Mouse (Mus musculus): Measurements from ENCODE around the gene Ankrd13b. TPM values are rescaled to one million over a fixed set of nuclear protein-coding genes. Genes with fewer than 3 reads are reported as not detected.

Ankrd13b gene
- polyA plus RNA-seq, 1 experiment from 2014 or later, result 23.3 TPM

GRCm38 (mm10) chr11:77501971-77502370 is 12.5 kb upstream of the Ankrd13b start:
- no peaks in the 10 kb centered on the region for H3K9me3 ChIP-seq (ENCODE audit: control insufficient read depth, low read length)
- H3K27me3 ChIP-seq (replicated peaks; ENCODE audit: control insufficient read depth, insufficient read depth, low read length), result no peaks in the 10 kb centered on the region
- peaks cover 38% of the 10 kb centered on the region for H3K36me3 ChIP-seq (ENCODE audit: control insufficient read depth, insufficient read depth, low read length)
- WGBS, result 97% methylated on average over 4 of the region's 4 CpGs
- no peak overlapping the region for H3K4me3 ChIP-seq (ENCODE audit: low read length)
- no peak overlapping the region for H3K4me2 ChIP-seq (ENCODE audit: low read length)
- H3K27ac ChIP-seq (ENCODE audit: low read depth, low read length), result no peak overlapping the region
- no peak for ATAC-seq
- peaks cover 30% of the 10 kb centered on the region for H3K4me1 ChIP-seq (ENCODE audit: control insufficient read depth, insufficient read depth, low read depth, low read length)
- H3K9ac ChIP-seq (ENCODE audit: low read depth, low read length), result no peak overlapping the region

- Histone ChIP-seq H3K27me3 (replicated peaks; ENCODE audit: control insufficient read depth, insufficient read depth, low read length) (no peaks in the 10 kb centered on the region), H3K4me2 (ENCODE audit: low read length) (no peak overlapping the region), H3K27ac (ENCODE audit: low read depth, low read length) (no peak overlapping the region), H3K4me3 (ENCODE audit: low read length) (no peak overlapping the region), H3K9ac (ENCODE audit: low read depth, low read length) (no peak overlapping the region), H3K9me3 (ENCODE audit: control insufficient read depth, low read length) (no peaks in the 10 kb centered on the region), H3K36me3 (ENCODE audit: control insufficient read depth, insufficient read depth, low read length) (peaks cover 33% of the 10 kb centered on the region), H3K4me1 (ENCODE audit: control insufficient read depth, insufficient read depth, low read depth, low read length) (peaks cover 32% of the 10 kb centered on the region)
- WGBS, result 14% methylated on average over 5 of the region's 5 CpGs
- ATAC-seq, result no peak
These were observed 11.9 kb upstream of the Ankrd13b start for GRCm38 (mm10) chr11:77501392-77501791.

GRCm38 (mm10) chr11:77500361-77501325 is 11.2 kb upstream of the Ankrd13b start:
- Histone ChIP-seq H3K27me3 (replicated peaks; ENCODE audit: control insufficient read depth, insufficient read depth, low read length) (no peaks in the 10 kb centered on the region), H3K36me3 (ENCODE audit: control insufficient read depth, insufficient read depth, low read length) (peaks cover 27% of the 10 kb centered on the region)

GRCm38 (mm10) chr11:77499354-77499753 is 9.9 kb upstream of the Ankrd13b start:
- H3K27ac ChIP-seq (ENCODE audit: low read depth, low read length), result no peak overlapping the region
- peaks cover 19% of the 10 kb centered on the region for H3K36me3 ChIP-seq (ENCODE audit: control insufficient read depth, insufficient read depth, low read length)
- no peaks in the 10 kb centered on the region for H3K27me3 ChIP-seq (replicated peaks; ENCODE audit: control insufficient read depth, insufficient read depth, low read length)
- H3K9ac ChIP-seq (ENCODE audit: low read depth, low read length), result no peak overlapping the region
- no peak overlapping the region for H3K4me3 ChIP-seq (ENCODE audit: low read length)
- 67% methylated on average over 7 of the region's 7 CpGs for WGBS
- no peak for ATAC-seq
- no peaks in the 10 kb centered on the region for H3K9me3 ChIP-seq (ENCODE audit: control insufficient read depth, low read length)
- H3K4me1 ChIP-seq (ENCODE audit: control insufficient read depth, insufficient read depth, low read depth, low read length), result peaks cover 49% of the 10 kb centered on the region
- H3K4me2 ChIP-seq (ENCODE audit: low read length), result no peak overlapping the region

More at GRCm38 (mm10) chr11:77500361-77501325, 11.2 kb upstream of the Ankrd13b start:
- Histone ChIP-seq H3K9ac (ENCODE audit: low read depth, low read length) (no peak overlapping the region), H3K4me3 (ENCODE audit: low read length) (no peak overlapping the region), H3K4me2 (ENCODE audit: low read length) (no peak overlapping the region), H3K9me3 (ENCODE audit: control insufficient read depth, low read length) (no peaks in the 10 kb centered on the region), H3K4me1 (ENCODE audit: control insufficient read depth, insufficient read depth, low read depth, low read length) (peaks cover 36% of the 10 kb centered on the region), H3K27ac (ENCODE audit: low read depth, low read length) (no peak overlapping the region)
- WGBS, result 72% methylated on average over 17 of the region's 17 CpGs
- no peak for ATAC-seq

GRCm38 (mm10) chr11:77498261-77499139 is 9.0 kb upstream of the Ankrd13b start:
- Histone ChIP-seq H3K9me3 (ENCODE audit: control insufficient read depth, low read length) (no peaks in the 10 kb centered on the region), H3K27me3 (replicated peaks; ENCODE audit: control insufficient read depth, insufficient read depth, low read length) (no peaks in the 10 kb centered on the region), H3K27ac (ENCODE audit: low read depth, low read length) (peak overlapping the region; percentile 10; the same call in 1 of the 2 replicates), H3K36me3 (ENCODE audit: control insufficient read depth, insufficient read depth, low read length) (peaks cover 17% of the 10 kb centered on the region), H3K4me3 (ENCODE audit: low read length) (no peak overlapping the region), H3K9ac (ENCODE audit: low read depth, low read length) (no peak overlapping the region), H3K4me1 (ENCODE audit: control insufficient read depth, insufficient read depth, low read depth, low read length) (peaks cover 53% of the 10 kb centered on the region), H3K4me2 (ENCODE audit: low read length) (no peak overlapping the region)
- WGBS, result 68% methylated on average over 12 of the region's 12 CpGs
- ATAC-seq, result no peak

GRCm38 (mm10) chr11:77497851-77498250 is 8.4 kb upstream of the Ankrd13b start:
- Histone ChIP-seq H3K27ac (ENCODE audit: low read depth, low read length) (0 out of 2 replicates have a peak overlapping the region, but pooled peaks have one; percentile 10), H3K4me1 (ENCODE audit: control insufficient read depth, insufficient read depth, low read depth, low read length) (peaks cover 53% of the 10 kb centered on the region), H3K4me2 (ENCODE audit: low read length) (no peak overlapping the region), H3K27me3 (replicated peaks; ENCODE audit: control insufficient read depth, insufficient read depth, low read length) (no peaks in the 10 kb centered on the region), H3K4me3 (ENCODE audit: low read length) (no peak overlapping the region), H3K9me3 (ENCODE audit: control insufficient read depth, low read length) (no peaks in the 10 kb centered on the region), H3K36me3 (ENCODE audit: control insufficient read depth, insufficient read depth, low read length) (peaks cover 12% of the 10 kb centered on the region), H3K9ac (ENCODE audit: low read depth, low read length) (no peak overlapping the region)
- ATAC-seq, result no peak
- WGBS, result 32% methylated on average over 4 of the region's 4 CpGs

GRCm38 (mm10) chr11:77497341-77497756 is 7.9 kb upstream of the Ankrd13b start:
- ATAC-seq, result no peak
- Histone ChIP-seq H3K27me3 (replicated peaks; ENCODE audit: control insufficient read depth, insufficient read depth, low read length) (no peaks in the 10 kb centered on the region), H3K9me3 (ENCODE audit: control insufficient read depth, low read length) (no peaks in the 10 kb centered on the region), H3K4me1 (ENCODE audit: control insufficient read depth, insufficient read depth, low read depth, low read length) (peaks cover 57% of the 10 kb centered on the region), H3K4me2 (ENCODE audit: low read length) (no peak overlapping the region), H3K9ac (ENCODE audit: low read depth, low read length) (no peak overlapping the region; the same call in 1 of the 2 replicates), H3K4me3 (ENCODE audit: low read length) (no peak overlapping the region), H3K36me3 (ENCODE audit: control insufficient read depth, insufficient read depth, low read length) (peaks cover 12% of the 10 kb centered on the region), H3K27ac (ENCODE audit: low read depth, low read length) (peak overlapping the region; percentile 40; the same call in 1 of the 2 replicates)
- 16% methylated on average over 6 of the region's 6 CpGs for WGBS

- Histone ChIP-seq H3K4me3 (ENCODE audit: low read length) (no peak overlapping the region), H3K9me3 (ENCODE audit: control insufficient read depth, low read length) (no peaks in the 10 kb centered on the region), H3K27me3 (replicated peaks; ENCODE audit: control insufficient read depth, insufficient read depth, low read length) (no peaks in the 10 kb centered on the region), H3K36me3 (ENCODE audit: control insufficient read depth, insufficient read depth, low read length) (peaks cover 10% of the 10 kb centered on the region), H3K4me1 (ENCODE audit: control insufficient read depth, insufficient read depth, low read depth, low read length) (peaks cover 69% of the 10 kb centered on the region), H3K4me2 (ENCODE audit: low read length) (no peak overlapping the region; the same call in 1 of the 2 replicates), H3K27ac (ENCODE audit: low read depth, low read length) (no peak overlapping the region), H3K9ac (ENCODE audit: low read depth, low read length) (no peak overlapping the region)
- ATAC-seq, result no peak
These were observed 6.0 kb upstream of the Ankrd13b start for GRCm38 (mm10) chr11:77495507-77495906.
